Mouse (Mus musculus): ENCODE results near the gene Usp36. TPM values are rescaled to one million over a fixed set of nuclear protein-coding genes. Genes with fewer than 3 reads are reported as not detected.

The Usp36 gene
- polyA plus RNA-seq, 1 experiment from 2014 or later = 17.4 TPM

DNA sequence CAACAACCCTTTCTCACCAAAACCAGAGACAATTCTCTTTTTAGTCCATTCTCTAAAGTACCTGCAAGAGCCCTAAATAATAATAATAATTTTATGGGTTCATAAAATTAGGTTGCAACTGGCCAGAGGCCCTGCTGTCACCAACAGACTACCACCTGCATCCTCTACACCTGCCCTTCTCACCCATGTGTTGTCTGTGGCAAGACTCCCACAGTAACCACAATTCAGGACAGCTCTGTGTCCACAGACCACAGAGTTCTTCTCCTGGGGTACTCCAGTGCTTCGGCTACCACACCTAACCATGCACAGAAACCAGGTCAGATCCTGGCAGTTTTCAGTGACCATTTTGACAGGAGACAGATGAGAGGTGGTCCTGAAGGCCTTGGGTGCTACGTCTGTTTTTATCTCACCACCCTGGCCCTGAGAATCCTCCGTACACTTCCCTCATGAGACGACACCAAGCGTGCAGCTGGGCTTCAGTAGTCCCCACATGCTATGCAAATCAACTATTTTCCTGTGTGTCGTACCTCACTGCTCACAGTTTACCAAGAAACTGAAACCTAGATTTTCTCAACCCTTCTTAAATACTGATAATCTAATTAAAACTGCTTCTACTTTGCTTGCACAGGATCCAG is 46.3 kb downstream of the Usp36 start:
- no peak for ATAC-seq (replicated peaks)
- H3K4me2 ChIP-seq (replicated peaks) = no peak overlapping the region
- 84% methylated on average over 6 of the region's 6 CpGs for WGBS

DNA sequence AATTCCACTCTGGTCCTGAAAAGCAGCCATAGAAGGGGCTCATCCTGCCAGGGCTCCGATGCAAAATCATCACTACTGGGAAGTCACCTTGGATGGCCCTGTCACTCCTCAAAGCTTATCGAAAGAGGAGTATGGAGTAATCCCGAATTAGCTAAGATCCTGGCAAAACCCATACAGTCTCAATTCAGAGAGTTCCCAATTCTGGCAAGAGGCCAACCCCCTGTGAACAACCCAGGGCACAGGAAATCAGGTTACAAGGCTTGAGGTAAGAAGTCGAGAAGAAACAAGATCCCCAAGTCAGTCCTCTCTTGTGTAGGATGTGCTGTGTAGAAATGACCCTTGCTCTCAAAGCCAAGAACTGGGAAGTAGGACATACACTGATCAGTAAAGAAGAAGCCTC is 47.5 kb downstream of the Usp36 start:
- Histone ChIP-seq H3K4me1 (peaks cover 31% of the 10 kb centered on the region), H3K27me3 (no peaks in the 10 kb centered on the region), H3K4me3 (no peak overlapping the region), H3K36me3 (no peaks in the 10 kb centered on the region), H3K27ac (replicated peaks) (no peak overlapping the region), H3K9me3 (no peaks in the 10 kb centered on the region), H3K4me2 (replicated peaks) (no peak overlapping the region), H3K9ac (replicated peaks) (no peak overlapping the region)
- ATAC-seq (replicated peaks) = no peak
- WGBS = 73% methylated on average over 4 of the region's 4 CpGs

More for the DNA sequence above, 46.3 kb downstream of the Usp36 start:
- no peak overlapping the region for H3K4me3 ChIP-seq
- H3K9ac ChIP-seq (replicated peaks) = no peak overlapping the region
- no peak overlapping the region for H3K27ac ChIP-seq (replicated peaks)
- no peaks in the 10 kb centered on the region for H3K27me3 ChIP-seq
- H3K36me3 ChIP-seq = no peaks in the 10 kb centered on the region
- H3K4me1 ChIP-seq = peaks cover 35% of the 10 kb centered on the region
- H3K9me3 ChIP-seq = no peaks in the 10 kb centered on the region

DNA sequence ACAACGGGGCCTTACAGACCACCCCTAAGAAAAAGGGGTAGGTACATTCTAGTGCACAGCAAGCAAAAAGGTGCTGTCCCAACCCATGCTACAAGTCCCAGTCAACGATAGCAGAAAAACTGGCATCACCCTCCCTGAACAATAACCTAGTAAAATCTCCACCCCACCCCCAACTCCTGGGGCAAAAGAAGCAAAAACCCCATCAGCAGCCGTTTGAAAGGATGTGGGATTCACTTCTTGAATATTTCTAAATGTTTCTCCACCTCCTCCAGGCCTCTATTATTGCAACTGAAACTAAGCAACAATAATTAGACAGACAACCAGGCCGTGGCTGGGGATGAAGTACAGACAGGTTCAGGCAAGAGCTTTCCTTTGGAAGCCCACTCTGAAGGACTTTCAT is 49.7 kb downstream of the Usp36 start:
- WGBS = 73% methylated on average over 4 of the region's 4 CpGs

DNA sequence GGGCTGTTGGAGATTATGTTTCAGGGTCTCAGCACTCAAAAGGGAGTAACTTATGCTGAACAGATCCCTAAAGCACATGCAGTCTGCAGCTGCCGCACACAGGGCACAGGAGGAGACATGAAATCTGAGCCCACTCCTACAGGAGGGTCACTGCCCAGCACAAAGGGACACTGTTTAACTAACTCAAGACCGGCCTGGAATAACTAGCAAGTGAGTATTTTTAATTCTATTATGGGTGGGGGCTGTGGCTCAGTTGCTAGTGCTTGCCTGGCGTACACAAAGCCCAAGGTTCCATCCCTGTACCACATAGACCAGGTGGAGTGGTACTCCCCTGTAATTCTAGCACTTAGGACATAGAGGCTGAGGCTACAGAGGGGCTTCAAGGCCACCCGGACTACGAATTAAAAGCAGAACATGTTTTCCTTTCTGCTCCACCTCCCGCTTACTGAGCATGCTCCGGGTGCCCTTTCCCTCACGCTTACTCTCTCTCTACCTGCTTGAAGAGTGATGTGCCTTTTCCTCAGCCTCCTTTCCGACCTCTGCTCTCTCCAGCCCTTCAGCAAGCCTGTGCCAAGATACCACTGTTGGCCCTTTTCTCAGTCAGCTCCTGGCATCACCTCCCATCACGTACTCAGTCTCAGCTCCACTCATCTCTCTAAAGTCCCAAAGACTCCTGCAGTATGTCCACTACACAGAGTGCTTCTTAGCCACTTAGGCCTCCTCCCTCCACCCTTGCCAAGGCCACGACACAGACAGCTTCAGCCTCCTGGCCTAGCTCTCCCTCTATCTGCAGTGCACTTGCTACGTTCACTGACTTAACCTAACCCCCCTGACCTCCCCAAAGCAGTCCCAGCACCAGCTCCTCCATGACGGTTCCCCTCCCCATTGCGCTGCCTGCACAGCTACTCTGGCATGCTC is 50.5 kb downstream of the Usp36 start:
- no peaks in the 10 kb centered on the region for H3K27me3 ChIP-seq
- no peaks in the 10 kb centered on the region for H3K9me3 ChIP-seq
- WGBS = 54% methylated on average over 14 of the region's 14 CpGs
- ATAC-seq (replicated peaks) = no peak
- H3K27ac ChIP-seq (replicated peaks) = no peak overlapping the region
- H3K9ac ChIP-seq (replicated peaks) = no peak overlapping the region
- no peak overlapping the region for H3K4me2 ChIP-seq (replicated peaks)
- no peak overlapping the region for H3K4me3 ChIP-seq
- H3K36me3 ChIP-seq = no peaks in the 10 kb centered on the region
- H3K4me1 ChIP-seq = peaks cover 18% of the 10 kb centered on the region

More for the DNA sequence above, 49.7 kb downstream of the Usp36 start:
- Histone ChIP-seq H3K4me1 (peaks cover 18% of the 10 kb centered on the region), H3K9ac (replicated peaks) (no peak overlapping the region), H3K36me3 (no peaks in the 10 kb centered on the region), H3K27me3 (no peaks in the 10 kb centered on the region), H3K4me2 (replicated peaks) (no peak overlapping the region), H3K4me3 (no peak overlapping the region), H3K9me3 (no peaks in the 10 kb centered on the region), H3K27ac (replicated peaks) (no peak overlapping the region)
- ATAC-seq (replicated peaks) = no peak

DNA sequence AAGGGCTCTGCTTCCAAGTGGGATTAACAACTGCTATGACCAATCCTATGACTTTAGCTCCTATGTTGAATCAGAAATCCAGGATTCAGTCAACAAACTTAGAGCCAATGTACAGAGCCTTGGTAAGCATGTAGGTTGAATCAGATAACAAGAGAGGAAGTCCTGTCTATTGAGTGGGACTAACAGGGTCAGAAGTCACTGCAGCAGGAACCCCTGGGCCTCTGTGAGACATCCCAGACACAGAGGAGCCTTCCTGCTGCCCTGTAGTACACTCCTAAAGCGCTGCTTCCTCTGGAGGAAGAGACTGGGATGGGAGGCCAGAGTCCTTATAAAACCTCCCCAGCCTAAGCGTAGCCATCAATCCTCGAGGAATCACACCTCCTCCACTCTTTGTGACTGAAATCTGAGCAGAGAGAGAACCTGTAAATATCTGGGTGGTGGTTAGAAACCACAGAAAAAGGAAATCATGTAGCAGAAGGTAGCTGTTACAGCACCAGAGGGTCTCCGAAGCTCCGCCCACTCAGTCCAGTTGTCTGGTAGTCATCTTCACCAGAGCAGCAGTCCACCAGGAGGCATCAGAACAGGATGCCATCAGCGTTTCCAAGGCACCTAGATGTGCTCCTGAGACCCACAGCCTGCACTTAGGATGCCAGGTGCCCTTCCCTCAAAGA is 53.4 kb downstream of the Usp36 start:
- Histone ChIP-seq H3K4me3 (no peak overlapping the region), H3K9me3 (no peaks in the 10 kb centered on the region), H3K4me1 (peaks cover 18% of the 10 kb centered on the region), H3K4me2 (replicated peaks) (no peak overlapping the region), H3K36me3 (no peaks in the 10 kb centered on the region), H3K9ac (replicated peaks) (no peak overlapping the region), H3K27me3 (no peaks in the 10 kb centered on the region), H3K27ac (replicated peaks) (no peak overlapping the region)
- ATAC-seq (replicated peaks) = no peak
- 76% methylated on average over 6 of the region's 6 CpGs for WGBS

DNA sequence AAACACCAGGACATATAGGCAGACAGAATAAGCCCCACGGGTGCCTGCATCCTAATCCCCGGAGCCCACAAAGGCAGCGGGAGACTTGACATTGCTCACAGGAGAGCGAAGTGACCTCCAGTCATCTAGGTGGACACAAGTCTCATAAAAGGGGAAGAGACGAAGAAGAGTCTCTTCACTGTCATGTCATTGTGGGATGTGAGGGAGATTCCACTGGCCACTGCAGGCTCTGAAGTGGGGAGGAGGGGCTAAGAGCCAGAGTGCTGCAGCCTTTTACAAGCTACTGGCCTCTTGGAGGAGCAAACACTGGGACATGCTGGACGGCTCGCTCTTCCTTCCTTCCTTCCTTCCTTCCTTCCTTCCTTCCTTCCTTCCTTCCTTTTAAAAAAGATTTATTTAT is 55.1 kb downstream of the Usp36 start:
- H3K27me3 ChIP-seq = no peaks in the 10 kb centered on the region
- H3K4me1 ChIP-seq = peaks cover 10% of the 10 kb centered on the region
- no peaks in the 10 kb centered on the region for H3K9me3 ChIP-seq
- no peaks in the 10 kb centered on the region for H3K36me3 ChIP-seq
- WGBS = 82% methylated on average over 7 of the region's 7 CpGs
- no peak overlapping the region for H3K27ac ChIP-seq (replicated peaks)
- no peak overlapping the region for H3K4me3 ChIP-seq
- no peak overlapping the region for H3K4me2 ChIP-seq (replicated peaks)
- no peak for ATAC-seq (replicated peaks)
- H3K9ac ChIP-seq (replicated peaks) = no peak overlapping the region

DNA sequence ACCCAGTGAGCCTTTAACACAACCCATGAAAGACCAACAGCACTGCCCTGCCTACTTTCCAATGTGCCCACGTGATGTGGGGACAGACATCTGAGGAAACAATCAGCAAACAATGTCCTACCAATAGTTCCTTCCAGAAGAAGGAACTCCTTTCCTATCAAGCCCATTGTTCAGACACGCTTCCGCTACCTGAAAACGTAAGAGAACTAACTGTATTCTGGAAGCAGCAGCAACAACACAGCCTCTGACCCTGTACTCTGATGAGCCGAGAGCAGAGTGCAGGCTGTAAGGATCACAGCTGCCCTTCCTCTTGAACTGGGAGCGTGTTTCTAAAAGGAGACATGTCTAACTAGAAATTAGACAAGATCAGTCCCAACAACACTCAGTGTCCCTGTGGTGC is 55.5 kb downstream of the Usp36 start:
- no peak overlapping the region for H3K27ac ChIP-seq (replicated peaks)
- no peak for ATAC-seq (replicated peaks)
- WGBS = 84% methylated on average over 6 of the region's 6 CpGs

DNA sequence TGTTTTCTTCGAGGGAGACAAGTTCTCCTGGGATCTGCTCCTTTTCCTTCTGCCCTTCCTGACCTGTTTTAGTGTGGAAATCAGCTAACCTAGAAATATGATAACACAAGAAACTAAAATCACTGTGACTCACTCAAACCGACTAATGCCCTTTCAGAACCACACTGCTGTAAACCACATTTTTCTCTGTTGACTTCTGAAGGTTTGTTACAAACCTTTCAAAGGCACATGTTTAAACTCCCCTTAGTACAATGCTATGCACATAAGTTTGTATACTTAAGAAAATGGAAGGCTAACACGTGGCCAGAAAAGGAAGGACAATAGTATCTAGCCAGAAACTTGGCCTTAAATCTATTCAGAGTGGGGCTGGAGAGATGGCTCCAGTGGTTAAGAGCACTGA is 56.1 kb downstream of the Usp36 start:
- Histone ChIP-seq H3K27ac (replicated peaks) (no peak overlapping the region), H3K9me3 (no peaks in the 10 kb centered on the region), H3K36me3 (no peaks in the 10 kb centered on the region), H3K4me3 (no peak overlapping the region), H3K4me1 (no peaks in the 10 kb centered on the region), H3K27me3 (no peaks in the 10 kb centered on the region), H3K4me2 (replicated peaks) (no peak overlapping the region), H3K9ac (replicated peaks) (no peak overlapping the region)
- 78% methylated on average over 3 of the region's 3 CpGs for WGBS
- no peak for ATAC-seq (replicated peaks)

More for the DNA sequence above, 55.5 kb downstream of the Usp36 start:
- H3K36me3 ChIP-seq = no peaks in the 10 kb centered on the region
- no peaks in the 10 kb centered on the region for H3K27me3 ChIP-seq
- no peaks in the 10 kb centered on the region for H3K9me3 ChIP-seq
- H3K4me1 ChIP-seq = peaks cover 5% of the 10 kb centered on the region
- H3K4me2 ChIP-seq (replicated peaks) = no peak overlapping the region
- no peak overlapping the region for H3K4me3 ChIP-seq
- no peak overlapping the region for H3K9ac ChIP-seq (replicated peaks)

DNA sequence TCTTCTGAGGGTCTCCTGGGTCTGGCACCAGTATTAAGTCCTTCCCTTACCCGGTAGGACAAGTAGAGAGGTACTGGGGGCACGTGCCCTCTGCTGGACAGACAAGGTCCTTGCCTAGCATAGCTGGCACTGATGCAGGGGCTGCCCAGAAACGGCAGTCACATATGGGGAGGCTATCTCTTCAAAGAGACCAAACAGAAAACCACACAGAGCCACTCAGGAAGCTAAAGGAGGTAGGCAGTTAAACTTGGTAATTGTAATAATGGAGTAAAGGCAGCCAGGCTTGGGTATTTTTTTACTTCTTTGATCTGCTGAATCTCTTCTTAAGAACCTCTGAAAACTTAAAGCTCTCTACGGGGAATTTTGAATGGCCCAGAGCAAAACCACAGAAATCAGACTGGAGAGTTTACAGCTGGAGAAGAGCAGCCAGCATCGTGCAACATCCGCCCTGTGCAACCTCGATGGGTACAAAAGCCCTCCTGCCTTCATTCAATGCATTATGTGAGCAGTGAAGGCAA is 57.7 kb downstream of the Usp36 start:
- Histone ChIP-seq H3K4me3 (no peak overlapping the region), H3K27ac (replicated peaks) (no peak overlapping the region), H3K4me2 (replicated peaks) (no peak overlapping the region), H3K36me3 (no peaks in the 10 kb centered on the region), H3K9ac (replicated peaks) (no peak overlapping the region), H3K9me3 (no peaks in the 10 kb centered on the region), H3K4me1 (no peaks in the 10 kb centered on the region), H3K27me3 (no peaks in the 10 kb centered on the region)
- 33% methylated on average over 7 of the region's 7 CpGs for WGBS
- ATAC-seq (replicated peaks) = no peak

DNA sequence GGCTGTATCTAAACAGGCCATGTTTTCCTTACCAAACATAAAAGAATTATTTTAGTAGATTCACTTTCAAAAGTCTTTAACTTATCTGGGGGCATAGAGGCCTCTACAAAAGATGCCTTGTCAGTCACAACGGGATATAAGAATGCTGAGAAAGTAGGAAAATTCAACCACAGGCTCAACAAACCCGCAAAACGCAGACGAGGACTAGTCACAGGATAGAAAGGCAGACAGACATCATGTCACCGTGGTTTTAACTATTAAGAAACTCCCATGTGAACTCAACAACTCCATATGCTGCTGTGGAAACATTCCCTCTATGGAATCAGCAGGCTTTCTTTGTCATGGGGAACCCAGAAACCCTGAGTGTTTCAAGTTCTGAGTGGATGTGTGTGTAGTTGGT is 60.1 kb downstream of the Usp36 start:
- H3K27me3 ChIP-seq = no peaks in the 10 kb centered on the region
- no peak overlapping the region for H3K27ac ChIP-seq (replicated peaks)
- H3K4me1 ChIP-seq = peaks cover 3% of the 10 kb centered on the region; the same call in 1 of the 2 replicates
- ATAC-seq (replicated peaks) = no peak
- no peak overlapping the region for H3K9ac ChIP-seq (replicated peaks)
- H3K4me2 ChIP-seq (replicated peaks) = no peak overlapping the region
- WGBS = 87% methylated on average over 5 of the region's 5 CpGs
- H3K9me3 ChIP-seq = no peaks in the 10 kb centered on the region
- no peaks in the 10 kb centered on the region for H3K36me3 ChIP-seq
- H3K4me3 ChIP-seq = no peak overlapping the region

DNA sequence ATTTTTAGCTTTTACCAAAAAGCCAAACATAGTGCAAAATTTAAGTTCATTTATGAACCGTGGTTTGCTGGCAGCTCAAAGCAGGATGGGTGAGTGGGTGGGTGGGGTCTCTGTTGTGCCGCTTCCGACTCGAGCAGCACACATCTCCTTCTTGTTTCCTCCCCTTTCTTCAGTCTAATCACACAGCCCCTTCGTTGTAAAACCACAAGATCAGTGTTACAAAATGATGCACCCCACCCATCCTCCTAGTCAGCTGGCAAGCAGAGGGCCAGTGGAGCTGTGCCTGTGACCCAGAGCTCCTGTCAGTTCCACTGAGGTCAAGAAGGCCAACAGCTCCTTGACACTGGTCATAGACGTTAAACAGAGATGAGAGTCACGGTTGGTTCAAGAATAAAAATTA is 62.4 kb downstream of the Usp36 start:
- Histone ChIP-seq H3K4me3 (no peak overlapping the region), H3K9ac (replicated peaks) (no peak overlapping the region), H3K4me2 (replicated peaks) (no peak overlapping the region), H3K9me3 (no peaks in the 10 kb centered on the region), H3K36me3 (no peaks in the 10 kb centered on the region), H3K27ac (replicated peaks) (no peak overlapping the region), H3K4me1 (peaks cover 3% of the 10 kb centered on the region; the same call in 1 of the 2 replicates), H3K27me3 (no peaks in the 10 kb centered on the region)
- no peak for ATAC-seq (replicated peaks)
- WGBS = 86% methylated on average over 7 of the region's 7 CpGs

DNA sequence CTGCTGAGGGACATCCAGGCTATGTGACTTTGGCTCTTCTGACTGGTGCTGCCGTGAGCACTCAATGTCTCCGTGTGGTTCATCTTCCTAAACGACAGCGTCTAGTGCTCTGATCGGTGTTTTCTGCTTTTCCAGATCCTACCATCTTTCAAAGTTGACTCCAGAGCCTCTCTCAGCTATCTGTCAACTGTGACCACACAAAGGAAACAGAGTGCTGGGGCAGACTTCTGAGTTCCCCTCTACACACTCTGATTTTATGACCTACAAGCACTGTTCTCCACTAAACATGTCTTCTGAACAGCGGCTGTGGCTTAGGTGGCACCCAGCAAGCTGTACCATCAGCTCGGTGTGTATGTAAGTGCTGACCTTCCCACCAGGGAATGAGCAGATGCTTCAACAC is 63.2 kb downstream of the Usp36 start:
- H3K27ac ChIP-seq (replicated peaks) = no peak overlapping the region
- no peak overlapping the region for H3K4me2 ChIP-seq (replicated peaks)
- H3K9ac ChIP-seq (replicated peaks) = no peak overlapping the region
- H3K4me1 ChIP-seq = peaks cover 3% of the 10 kb centered on the region; the same call in 1 of the 2 replicates
- no peak for ATAC-seq (replicated peaks)
- no peaks in the 10 kb centered on the region for H3K36me3 ChIP-seq
- H3K4me3 ChIP-seq = no peak overlapping the region
- no peaks in the 10 kb centered on the region for H3K9me3 ChIP-seq
- 96% methylated on average over 7 of the region's 7 CpGs for WGBS
- H3K27me3 ChIP-seq = no peaks in the 10 kb centered on the region

Measured in forebrain, embryonic 15.5 days (tissue).